In genomic region chr8:47287201-47287621, GRCm38 (mm10) we compare ENCODE assay signal across 7 mouse cellular contexts.
DNase-seq lines count a peak whose midpoint lies in the region; ATAC-seq lines count a peak whose summit lies in the region.

No protein-coding gene starts in this region.

- H3K27ac ChIP-seq in forebrain, embryonic 11.5 days (ENCODE audit: low read depth, low read length) = peak overlapping the region; percentile 97
- peak overlapping the region; percentile 99 for H3K27ac ChIP-seq in midbrain, embryonic 16.5 days (ENCODE audit: low read length)

- peak overlapping the region; percentile 96 for H3K4me3 ChIP-seq in forebrain, embryonic 11.5 days (ENCODE audit: low read depth, low read length)
- peak overlapping the region; percentile 91 for H3K4me3 ChIP-seq in midbrain, embryonic 16.5 days (ENCODE audit: low read depth, low read length)

- peak overlapping the region; percentile 77 for H3K4me2 ChIP-seq in forebrain, embryonic 11.5 days (ENCODE audit: low read depth, low read length, severe bottlenecking)
- H3K4me2 ChIP-seq in midbrain, embryonic 16.5 days (ENCODE audit: low read length) = peak overlapping the region; percentile 92

- no peaks in the 10 kb centered on the region for H3K9me3 ChIP-seq in forebrain, embryonic 11.5 days (ENCODE audit: control insufficient read depth, low read length)
- no peaks in the 10 kb centered on the region for H3K9me3 ChIP-seq in midbrain, embryonic 16.5 days (replicated peaks; ENCODE audit: control insufficient read depth, low read length, poor library complexity, severe bottlenecking)

- H3K9ac ChIP-seq in forebrain, embryonic 11.5 days (ENCODE audit: low read length) = peak overlapping the region; percentile 99
- H3K9ac ChIP-seq in midbrain, embryonic 16.5 days (ENCODE audit: low read depth, low read length) = peak overlapping the region; percentile 100

- ATAC-seq in forebrain, embryonic 11.5 days (replicated peaks; ENCODE audit: low FRiP score) = 0 out of 2 replicates have a peak, but pooled peaks have one; percentile 5
- peak; percentile 36 for ATAC-seq in midbrain, embryonic 16.5 days
- no peak for ATAC-seq in inflammation-experienced regulatory T-cells, adult 6 months

- H3K36me3 ChIP-seq in forebrain, embryonic 11.5 days (ENCODE audit: control insufficient read depth, insufficient read depth, low read length) = no peaks in the 10 kb centered on the region
- H3K36me3 ChIP-seq in midbrain, embryonic 16.5 days (ENCODE audit: control insufficient read depth, insufficient read depth, low read length) = no peaks in the 10 kb centered on the region

- WGBS in forebrain, embryonic 11.5 days = under 1% methylated on average over 16 of the region's 16 CpGs
- WGBS in midbrain, embryonic 16.5 days = under 1% methylated on average over 16 of the region's 16 CpGs

- H3K4me1 ChIP-seq in forebrain, embryonic 11.5 days (replicated peaks; ENCODE audit: control insufficient read depth, insufficient read depth, low read length) = peaks cover 22% of the 10 kb centered on the region
- H3K4me1 ChIP-seq in midbrain, embryonic 16.5 days (ENCODE audit: control insufficient read depth, insufficient read depth, low read length) = peaks cover 43% of the 10 kb centered on the region

- peak; percentile 42 for DNase-seq in ES-CJ7 (ENCODE audit: low read depth, low spot score)
- DNase-seq in Muller cell, postnatal 12 days (ENCODE audit: inconsistent ontology term) = peak; percentile 33
- no peak for DNase-seq in forebrain, embryonic 11.5 days (ENCODE audit: low spot score)
- peak; percentile 25 to 34 for DNase-seq in layer of hippocampus, adult 8-10 months (ENCODE audit: low spot score in 2 of 2)
- DNase-seq in urinary bladder, postnatal 4 days (ENCODE audit: low spot score in 2 of 2) = no peak

- H3K27me3 ChIP-seq in forebrain, embryonic 11.5 days (ENCODE audit: control insufficient read depth, insufficient read depth, low read length) = no peaks in the 10 kb centered on the region
- no peaks in the 10 kb centered on the region for H3K27me3 ChIP-seq in midbrain, embryonic 16.5 days (ENCODE audit: control insufficient read depth, insufficient read depth, low read depth, low read length)

Comparison
In these comparisons a context has a peak if more than half of its experiments do, and no peak if none do; other contexts are left out.
1. DNase-seq: peak in ES-CJ7 (single experiment), Muller cell, postnatal 12 days (single experiment) and layer of hippocampus, adult 8-10 months (2 of 2); none in forebrain, embryonic 11.5 days (single experiment) and urinary bladder, postnatal 4 days (0 of 2).